Mouse (Mus musculus) neural tube, embryonic 14.5 days (tissue): Measurements from ENCODE around the gene Cryzl2. TPM values are rescaled to one million over a fixed set of nuclear protein-coding genes. Genes with fewer than 3 reads are reported as not detected.
A peak's percentile ranks its signal among the peaks of the same experiment; 100 is the strongest.

ENCODE experiments used
- ATAC-seq: fragments of 200-750 bp; cut with Nextera tagmentation; 2 replicates; pipeline ENCODE4 v1.8.0; 2017; ENCODE audit warnings: low read depth, mild to moderate bottlenecking, moderate TSS enrichment, moderate library complexity
- H3K27ac ChIP-seq: fragments of 300-500 bp; sonication (generic); 2 replicates; pipeline ENCODE4 v1.5.1; 2014; ENCODE audit warnings: low read depth, mild to moderate bottlenecking, control low read depth, low read length, moderate library complexity, mixed read lengths
- H3K27me3 ChIP-seq: fragments of 300-500 bp; sonication (generic); 2 replicates; pipeline ENCODE4 v1.6.1; 2014; ENCODE audit warnings: low read length; ENCODE audit not compliant: control insufficient read depth, insufficient read depth
- H3K36me3 ChIP-seq: fragments of 300-500 bp; sonication (generic); 2 replicates; pipeline ENCODE4 v1.6.1; 2014; ENCODE audit warnings: low read length, mixed read lengths; ENCODE audit not compliant: control insufficient read depth, insufficient read depth
- H3K4me1 ChIP-seq: fragments of 300-500 bp; sonication (generic); 2 replicates; pipeline ENCODE4 v1.6.1; 2014; ENCODE audit warnings: low read length; ENCODE audit not compliant: control insufficient read depth, insufficient read depth
- H3K4me2 ChIP-seq: fragments of 300-500 bp; sonication (generic); 2 replicates; pipeline ENCODE4 v1.6.1; 2014; ENCODE audit warnings: mild to moderate bottlenecking, low read depth, low read length, control low read depth
- H3K4me3 ChIP-seq: fragments of 300-500 bp; sonication (generic); 2 replicates; pipeline ENCODE4 v1.5.1; 2014; ENCODE audit warnings: low read depth, low read length, control low read depth, mixed read lengths
- H3K9ac ChIP-seq: fragments of 300-500 bp; sonication (generic); replicated peaks from 2 replicates; pipeline ENCODE4 v1.6.1; 2014; ENCODE audit warnings: low read depth, mild to moderate bottlenecking, control low read depth, low read length, mixed read lengths
- H3K9me3 ChIP-seq: fragments of 300-500 bp; sonication (generic); 2 replicates; pipeline ENCODE4 v1.6.1; 2016; ENCODE audit warnings: low read length; ENCODE audit not compliant: control insufficient read depth
- WGBS: fragments of 180-500 bp; shearing (Covaris S2); extraction: QIAGEN DNeasy Blood & Tissue Kit; methylation state at CpG from one replicate; pipeline ENCODE4 v1.1.7; 2014; 5-methylcytosine and 5-hydroxymethylcytosine counted together
- polyA plus RNA-seq: library from polyadenylated mRNA; unstranded; fragments of >200 nt; fragmentation: Nextera tagmentation; extraction: Ambion mirVana; gene quantifications from 2 replicates; pipeline ENCODE4 v1.2.1, GENCODE M21; 2014

The Cryzl2 gene
- polyA plus RNA-seq, 1 experiment from 2014 or later: 6.2 TPM

GRCm38 (mm10) chr1:157522322-157522721, 63.9 kb downstream of the Cryzl2 start:
- H3K9ac ChIP-seq: no peak overlapping the region
- no peak overlapping the region for H3K4me2 ChIP-seq
- no peak for ATAC-seq
- no peak overlapping the region for H3K27ac ChIP-seq
- H3K9me3 ChIP-seq: no peaks in the 10 kb centered on the region
- H3K27me3 ChIP-seq: no peaks in the 10 kb centered on the region
- 98% methylated on average over 5 of the region's 5 CpGs for WGBS
- H3K36me3 ChIP-seq: no peaks in the 10 kb centered on the region
- no peak overlapping the region for H3K4me3 ChIP-seq
- H3K4me1 ChIP-seq: 0 out of 2 replicates have a peak, but pooled peaks cover 3% of the 10 kb centered on the region

GRCm38 (mm10) chr1:157524775-157525174, 66.4 kb downstream of the Cryzl2 start:
- no peak for ATAC-seq
- Histone ChIP-seq H3K4me2 (no peak overlapping the region), H3K9ac (no peak overlapping the region), H3K9me3 (no peaks in the 10 kb centered on the region), H3K27ac (no peak overlapping the region), H3K36me3 (no peaks in the 10 kb centered on the region), H3K4me1 (no peaks in the 10 kb centered on the region), H3K4me3 (no peak overlapping the region), H3K27me3 (no peaks in the 10 kb centered on the region)
- 92% methylated on average over 7 of the region's 7 CpGs for WGBS

- Histone ChIP-seq H3K9ac (no peak overlapping the region), H3K27ac (no peak overlapping the region), H3K36me3 (no peaks in the 10 kb centered on the region), H3K9me3 (no peaks in the 10 kb centered on the region), H3K27me3 (no peaks in the 10 kb centered on the region), H3K4me3 (no peak overlapping the region), H3K4me2 (no peak overlapping the region), H3K4me1 (no peaks in the 10 kb centered on the region)
- WGBS: 87% methylated on average over 16 of the region's 16 CpGs
- no peak for ATAC-seq
Measured at GRCm38 (mm10) chr1:157525692-157526354, 67.4 kb downstream of the Cryzl2 start.

- 82% methylated on average over 5 of the region's 5 CpGs for WGBS
- Histone ChIP-seq H3K4me2 (no peak overlapping the region), H3K4me3 (no peak overlapping the region), H3K4me1 (no peaks in the 10 kb centered on the region), H3K27ac (no peak overlapping the region), H3K9me3 (no peaks in the 10 kb centered on the region), H3K36me3 (no peaks in the 10 kb centered on the region), H3K9ac (no peak overlapping the region), H3K27me3 (no peaks in the 10 kb centered on the region)
- ATAC-seq: no peak
Measured at GRCm38 (mm10) chr1:157526625-157527024, 68.2 kb downstream of the Cryzl2 start.

DNA sequence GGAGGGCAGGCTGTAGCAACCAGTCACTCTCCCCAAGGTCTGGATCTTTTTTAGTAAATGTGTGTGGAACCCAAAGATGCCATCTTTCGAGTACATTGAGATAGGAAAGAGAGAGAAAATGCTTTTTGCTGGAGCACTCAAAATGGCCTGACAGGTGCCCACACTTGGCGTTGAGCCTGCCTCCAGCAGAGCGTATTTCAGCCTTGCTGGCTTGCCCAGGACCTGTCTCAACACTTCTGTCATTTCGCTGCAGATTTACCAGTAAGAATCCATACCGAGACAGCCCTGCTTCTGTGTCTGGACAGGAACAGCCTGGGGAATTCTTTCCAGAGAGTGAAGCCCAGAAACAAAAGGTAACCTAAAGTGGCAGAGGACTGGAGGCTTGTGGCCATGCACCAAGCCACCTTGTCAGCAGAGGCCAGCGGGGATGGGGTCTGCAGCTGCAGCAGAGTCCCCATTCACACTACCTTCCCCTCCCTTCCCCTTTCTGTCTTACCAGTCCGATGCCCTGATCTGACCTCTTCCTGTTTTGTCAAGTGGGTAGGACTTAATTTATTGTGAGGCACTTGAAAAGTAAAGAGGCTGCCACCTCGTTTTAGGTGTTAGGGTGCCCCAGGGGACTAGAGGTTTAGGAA, 74.6 kb downstream of the Cryzl2 start:
- no peak for ATAC-seq
- Histone ChIP-seq H3K27ac (no peak overlapping the region), H3K27me3 (no peaks in the 10 kb centered on the region), H3K36me3 (no peaks in the 10 kb centered on the region), H3K9ac (no peak overlapping the region), H3K4me1 (no peaks in the 10 kb centered on the region), H3K4me2 (no peak overlapping the region), H3K4me3 (no peak overlapping the region), H3K9me3 (no peaks in the 10 kb centered on the region)
- 46% methylated on average over 8 of the region's 8 CpGs for WGBS

DNA sequence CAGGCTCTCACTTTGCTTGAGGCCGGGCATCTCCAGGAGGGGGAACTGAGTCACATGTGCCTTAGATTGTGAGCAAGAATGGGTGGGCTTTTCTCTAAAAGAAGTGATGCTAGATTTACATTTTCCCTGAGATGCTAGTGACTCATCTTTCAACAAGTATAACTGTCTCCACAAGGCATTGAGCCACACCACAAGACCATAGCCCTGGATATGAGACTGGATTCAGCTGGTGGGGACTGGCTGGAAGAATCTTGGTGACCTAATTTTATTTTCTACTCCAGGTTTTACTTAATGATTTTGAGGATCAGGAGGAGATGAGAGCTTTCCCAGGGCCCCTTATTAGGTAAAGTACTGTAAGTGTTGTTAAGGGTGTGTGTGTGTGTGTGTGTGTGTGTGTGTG, 77.2 kb downstream of the Cryzl2 start:
- H3K27me3 ChIP-seq: no peaks in the 10 kb centered on the region
- no peak overlapping the region for H3K4me3 ChIP-seq
- H3K4me2 ChIP-seq: no peak overlapping the region
- H3K36me3 ChIP-seq: no peaks in the 10 kb centered on the region
- ATAC-seq: no peak
- no peak overlapping the region for H3K9ac ChIP-seq
- 90% methylated on average over 1 of the region's 1 CpGs for WGBS
- H3K27ac ChIP-seq: no peak overlapping the region
- H3K4me1 ChIP-seq: no peaks in the 10 kb centered on the region
- H3K9me3 ChIP-seq: no peaks in the 10 kb centered on the region

DNA sequence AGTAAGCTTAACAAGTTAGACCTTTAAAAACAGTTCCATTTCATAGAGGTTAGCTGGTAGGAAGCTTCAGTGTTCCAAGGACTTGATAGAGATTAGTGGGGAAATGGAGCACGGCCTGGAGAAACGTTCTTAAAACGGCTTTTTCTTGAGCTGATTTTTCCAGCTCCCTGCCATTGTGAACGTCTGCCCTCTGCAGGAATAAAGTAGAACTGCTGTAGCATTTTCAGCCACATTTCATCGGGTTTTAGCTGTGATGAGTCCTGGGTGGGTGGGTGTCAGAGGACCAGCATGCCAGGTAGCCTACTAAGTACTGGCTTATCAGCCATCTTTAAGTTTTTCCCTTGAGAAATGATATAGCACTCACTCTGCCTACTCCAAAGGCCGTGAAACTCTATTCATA, 78.1 kb downstream of the Cryzl2 start:
- no peak overlapping the region for H3K9ac ChIP-seq
- no peaks in the 10 kb centered on the region for H3K4me1 ChIP-seq
- 7% methylated on average over 6 of the region's 6 CpGs for WGBS
- no peak overlapping the region for H3K27ac ChIP-seq
- H3K9me3 ChIP-seq: no peaks in the 10 kb centered on the region
- no peak overlapping the region for H3K4me3 ChIP-seq
- H3K27me3 ChIP-seq: no peaks in the 10 kb centered on the region
- no peak overlapping the region for H3K4me2 ChIP-seq
- ATAC-seq: peak; percentile 28; the same call in 1 of the 2 replicates
- no peaks in the 10 kb centered on the region for H3K36me3 ChIP-seq

GRCm38 (mm10) chr1:157537636-157538035, 79.3 kb downstream of the Cryzl2 start:
- Histone ChIP-seq H3K9ac (no peak overlapping the region), H3K4me3 (no peak overlapping the region), H3K4me2 (no peak overlapping the region), H3K36me3 (no peaks in the 10 kb centered on the region), H3K27ac (no peak overlapping the region), H3K4me1 (no peaks in the 10 kb centered on the region), H3K27me3 (no peaks in the 10 kb centered on the region), H3K9me3 (no peaks in the 10 kb centered on the region)
- 87% methylated on average over 5 of the region's 5 CpGs for WGBS
- ATAC-seq: no peak
